Mouse (Mus musculus) thymus, postnatal 4 days (tissue): ENCODE data around the gene Abcb6.

Source experiments
- DNase-seq: peaks from one replicate; pipeline ENCODE4 v3.0.0; 2021

Gene Abcb6

GRCm38 (mm10) chr1:75192452-75192851, 12.3 kb upstream of the Abcb6 start:
- DNase-seq, result peak; percentile 44

DNA sequence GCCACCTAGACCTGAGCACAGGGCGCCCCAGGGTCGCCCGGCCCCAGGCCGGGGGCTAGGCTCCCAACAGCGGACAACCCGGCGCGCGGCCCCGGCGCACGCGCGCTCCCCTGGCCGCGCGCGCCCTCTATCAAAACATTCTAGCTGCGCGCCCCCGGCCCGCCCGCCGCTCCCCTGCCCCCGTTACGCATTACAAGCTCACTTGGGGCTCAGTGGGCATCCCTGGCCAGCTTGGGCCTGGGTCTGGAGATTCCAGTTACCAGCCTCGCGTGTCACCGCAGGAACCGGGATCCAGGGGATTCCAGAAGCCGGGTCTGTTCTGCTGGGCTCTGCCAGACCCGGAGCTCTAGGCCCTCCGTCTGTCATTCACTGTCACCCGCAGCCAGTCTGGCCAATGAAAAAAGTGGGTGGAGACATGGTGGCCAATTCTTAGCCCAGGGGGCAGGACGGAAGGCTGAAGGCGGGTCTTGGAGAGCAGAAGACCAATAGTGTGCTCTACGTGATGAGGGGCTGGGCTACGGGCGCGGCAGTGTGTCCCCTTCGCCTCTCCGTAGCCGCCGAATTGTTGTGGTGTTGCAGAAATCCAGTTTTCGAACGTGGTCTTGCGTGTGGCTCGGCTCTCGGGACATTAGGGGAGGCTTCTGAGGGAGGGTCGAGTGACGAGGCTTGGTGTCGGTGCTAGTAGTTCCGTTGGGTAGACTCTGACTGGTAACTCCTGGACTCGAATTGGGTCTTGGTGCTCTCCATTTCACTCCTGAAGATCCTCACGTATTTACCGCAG, 11.6 kb upstream of the Abcb6 start, which contains the start of the genes Ankzf1 and Atg9a:
Gene Ankzf1 (plus strand): TSS at position 530 of the 781 bp plus-strand sequence.
Gene Atg9a (minus strand): TSS at position 575 of the 781 bp plus-strand sequence.
- DNase-seq, result peak; percentile 89

- DNase-seq, result no peak
Measured at GRCm38 (mm10) chr1:75191258-75191621, 11.0 kb upstream of the Abcb6 start.

DNA sequence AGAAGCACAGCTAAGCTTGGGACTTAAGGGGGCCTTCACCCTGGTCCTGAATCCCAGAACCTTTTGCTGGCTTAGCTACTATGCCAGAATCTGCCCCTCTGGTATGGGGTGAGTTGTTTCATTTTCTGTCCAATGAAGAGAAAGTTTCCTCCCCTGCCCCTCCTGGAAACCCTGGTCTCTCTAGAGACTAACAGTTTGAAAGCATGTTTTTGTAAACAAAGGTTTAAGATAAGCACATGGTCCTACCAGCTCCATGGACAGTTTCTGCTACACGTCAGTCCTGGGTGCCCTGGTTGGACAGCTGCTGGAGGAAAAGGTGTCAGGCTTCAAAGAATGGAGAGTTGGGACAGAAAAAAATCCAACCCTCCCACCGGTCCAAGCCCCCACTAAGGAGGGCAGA, 10.4 kb upstream of the Abcb6 start:
- DNase-seq, result no peak

- DNase-seq, result no peak
Measured at GRCm38 (mm10) chr1:75187914-75188483, 7.8 kb upstream of the Abcb6 start.

- no peak for DNase-seq
Measured at GRCm38 (mm10) chr1:75187126-75187525, 6.9 kb upstream of the Abcb6 start.

DNA sequence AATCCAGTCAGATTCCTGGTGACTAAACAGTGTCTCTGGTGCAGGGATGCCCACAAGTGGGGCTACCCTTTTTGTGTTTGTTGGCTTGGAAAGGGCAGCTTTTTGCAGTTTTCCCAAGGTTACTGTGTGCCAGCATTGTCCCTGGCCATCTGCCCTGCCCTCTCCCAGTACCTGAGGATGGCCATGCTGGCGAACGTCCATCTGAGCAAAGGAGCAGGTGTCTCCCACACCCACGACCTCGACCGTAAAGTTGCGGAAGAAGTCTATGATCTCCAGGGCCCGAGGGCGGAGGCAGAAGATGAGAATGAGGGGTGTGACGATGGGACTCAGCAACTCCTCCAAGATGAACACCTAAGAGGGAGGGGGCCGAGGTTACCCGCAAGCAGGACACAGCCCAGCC, 5.3 kb upstream of the Abcb6 start:
- no peak for DNase-seq

- DNase-seq, result no peak
Measured at GRCm38 (mm10) chr1:75182160-75182559, 2.0 kb upstream of the Abcb6 start.

- no peak for DNase-seq
Measured at GRCm38 (mm10) chr1:75181377-75181870, 1.2 kb upstream of the Abcb6 start.

DNA sequence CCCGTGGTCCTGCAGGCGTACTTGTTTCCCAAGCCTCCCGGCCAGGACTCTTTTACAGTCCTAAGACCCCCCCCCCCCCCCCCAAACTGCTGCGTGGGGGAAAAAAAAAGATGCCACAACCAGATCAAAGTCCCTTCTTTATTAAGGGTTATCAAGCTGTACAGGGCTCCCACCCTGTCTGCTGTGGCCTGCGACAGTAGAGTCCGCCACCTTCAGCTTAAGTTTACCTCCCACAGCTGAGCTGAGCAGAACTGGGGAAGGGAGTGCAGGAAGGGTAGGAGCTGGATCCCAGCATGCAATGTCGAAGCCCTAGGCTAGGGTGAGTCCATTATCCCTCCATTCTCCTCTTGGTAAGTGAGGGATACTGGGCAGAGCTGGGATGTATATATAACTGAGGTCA, 549 bp upstream of the Abcb6 start:
- DNase-seq, result no peak

DNA sequence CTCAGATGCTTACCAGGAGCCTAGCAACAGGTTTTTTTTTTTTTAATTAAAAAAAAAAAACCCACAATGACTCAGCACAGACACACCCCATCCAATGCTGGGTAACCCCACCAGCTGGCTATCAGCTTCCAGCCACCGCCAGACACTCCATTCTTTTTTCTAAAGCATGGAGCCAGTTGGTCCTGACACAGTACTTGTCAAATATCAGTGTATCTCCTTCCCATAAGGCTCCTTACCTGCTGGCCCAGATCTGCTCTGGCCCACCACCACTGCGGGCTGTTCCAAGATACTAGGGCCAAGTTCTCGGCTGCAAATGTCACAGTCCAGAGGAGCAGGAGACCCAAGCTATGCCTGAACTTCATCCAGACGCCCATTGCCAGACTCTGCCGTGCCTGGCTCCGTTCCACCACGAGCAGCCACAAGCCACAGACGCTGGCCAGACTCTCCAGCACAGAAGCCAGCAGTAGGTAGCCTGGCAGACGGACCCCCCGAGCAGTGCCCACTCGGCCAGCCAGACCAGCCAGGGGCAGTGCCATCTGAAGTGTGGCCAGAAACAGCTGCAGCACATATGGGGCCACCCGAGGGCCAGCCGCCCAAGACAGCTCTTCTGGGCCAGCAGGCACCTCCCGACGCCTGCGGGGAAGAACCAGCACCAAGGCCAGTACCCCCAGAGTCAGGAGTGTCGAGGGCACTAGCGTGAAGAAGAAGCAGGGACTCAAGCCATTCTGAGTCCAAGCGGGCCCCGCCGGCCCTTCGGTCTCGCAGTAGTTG, 673 bp downstream of the Abcb6 start:
- DNase-seq, result no peak

DNA sequence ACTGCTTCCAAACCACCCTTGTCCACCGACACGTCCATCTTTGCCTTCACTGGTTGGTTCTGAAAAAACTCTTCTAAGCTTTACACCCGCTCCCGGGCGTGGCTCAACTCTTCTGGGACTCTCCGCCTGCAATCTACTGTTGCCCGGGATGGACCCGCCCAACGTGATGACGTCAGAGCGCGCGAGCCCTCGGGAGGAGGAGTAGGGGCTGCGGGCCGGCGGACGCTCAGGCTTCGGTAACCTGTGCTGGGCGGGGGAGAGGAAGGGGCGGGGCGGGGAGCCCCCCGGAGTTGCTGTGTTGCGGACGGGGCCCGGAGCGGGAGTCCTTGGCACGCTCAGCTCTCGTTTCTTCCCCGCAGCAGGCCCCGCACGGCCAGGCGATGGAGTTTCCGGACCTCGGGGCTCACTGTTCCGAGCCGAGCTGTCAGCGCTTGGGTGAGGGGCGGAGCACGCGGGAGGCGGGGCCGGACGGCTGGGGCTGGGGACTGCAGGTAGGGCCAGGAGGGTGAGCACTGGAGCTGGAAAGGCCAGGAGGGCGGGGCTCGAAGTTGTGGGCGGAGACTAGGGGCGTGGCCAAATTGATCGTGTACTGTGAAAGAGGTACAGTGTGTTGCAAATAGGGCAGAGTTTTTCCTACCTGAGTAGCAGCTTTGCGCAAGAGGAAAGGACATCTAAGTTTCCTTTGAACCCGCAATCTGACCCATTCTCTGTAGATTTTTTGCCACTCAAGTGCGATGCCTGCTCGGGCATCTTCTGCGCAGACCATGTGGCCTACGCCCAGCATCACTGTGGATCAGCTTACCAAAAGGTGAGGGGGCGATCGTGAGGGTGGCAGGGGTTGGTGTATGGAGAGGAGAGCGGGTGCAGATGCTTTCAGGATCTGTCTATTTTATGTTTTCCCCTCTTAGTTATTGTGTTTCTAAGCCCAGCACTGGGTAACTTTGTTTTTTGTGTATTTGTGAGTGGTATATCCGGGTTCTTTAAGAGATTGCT, 11.4 kb downstream of the Abcb6 start, which contains the start of gene Zfand2b:
Gene Zfand2b (plus strand): TSS at position 175 of the 993 bp plus-strand sequence.
- DNase-seq, result peak; percentile 99

GRCm38 (mm10) chr1:75168093-75168471, 12.1 kb downstream of the Abcb6 start:
- no peak for DNase-seq

DNA sequence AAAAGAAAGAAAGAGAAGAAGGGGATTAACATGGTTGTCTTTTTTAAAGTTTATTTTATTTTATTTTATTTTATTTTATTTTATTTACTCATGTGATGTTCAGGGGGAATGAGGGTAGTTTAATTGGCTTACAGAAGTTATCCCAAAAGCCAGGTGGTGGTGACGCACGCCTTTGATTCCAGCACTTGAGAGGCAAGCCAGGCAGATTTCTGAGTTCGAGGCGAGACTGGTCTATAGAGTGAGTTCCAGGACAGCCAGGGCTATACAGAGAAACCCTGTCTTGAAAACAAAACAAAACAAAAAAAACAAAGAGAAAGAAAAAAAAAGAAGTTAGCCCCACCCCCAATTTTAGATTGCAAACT, 20.0 kb downstream of the Abcb6 start:
- no peak for DNase-seq

GRCm38 (mm10) chr1:75159540-75160255, 20.5 kb downstream of the Abcb6 start:
- DNase-seq, result no peak

DNA sequence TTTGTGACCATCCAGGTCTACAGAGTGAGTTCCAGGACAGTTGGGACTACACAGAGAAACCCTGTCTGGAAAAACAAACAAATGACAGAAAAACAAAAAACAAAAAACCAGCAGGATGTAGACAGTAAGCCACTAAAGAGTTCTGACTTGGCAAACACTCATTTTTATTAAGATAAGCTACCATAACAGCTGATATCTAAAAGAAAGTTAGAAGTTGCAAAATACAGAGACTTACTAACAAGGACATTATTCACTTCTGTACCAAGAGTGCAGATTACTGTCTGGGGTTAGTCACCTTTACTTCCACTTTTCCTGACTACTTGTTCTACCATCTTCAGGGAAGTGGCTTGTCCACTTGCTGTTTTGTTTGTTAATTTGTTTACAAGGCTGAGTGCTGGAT, 21.2 kb downstream of the Abcb6 start:
- DNase-seq, result no peak

GRCm38 (mm10) chr1:75155837-75156236, 24.4 kb downstream of the Abcb6 start:
- DNase-seq, result no peak

DNA sequence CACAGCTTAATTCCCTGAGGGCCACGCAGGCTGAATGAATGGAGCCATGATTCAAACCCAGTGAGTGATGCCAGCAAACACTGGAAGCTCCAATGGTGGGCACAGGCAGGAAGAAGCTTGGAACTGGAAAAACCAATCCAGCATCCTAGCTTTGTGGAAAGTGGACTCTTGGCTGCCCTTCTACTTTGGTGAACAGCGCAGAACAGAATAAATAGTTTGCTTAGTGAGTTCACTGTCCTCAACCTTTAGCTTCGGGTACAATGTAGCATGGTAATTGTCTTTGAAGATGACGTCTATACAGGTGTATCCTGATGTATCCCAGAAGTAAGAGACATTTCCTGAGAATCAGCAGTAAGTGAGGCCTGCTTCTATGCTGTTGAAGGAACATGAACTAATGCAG, 31.5 kb downstream of the Abcb6 start:
- no peak for DNase-seq

GRCm38 (mm10) chr1:75147411-75148135, 32.6 kb downstream of the Abcb6 start:
- no peak for DNase-seq

- no peak for DNase-seq
Measured at GRCm38 (mm10) chr1:75145589-75145988, 34.6 kb downstream of the Abcb6 start.
